Mouse (Mus musculus) testis, adult 2 months (tissue): ENCODE data around the gene Rad51b. TPM values are rescaled to one million over a fixed set of nuclear protein-coding genes. Genes with fewer than 3 reads are reported as not detected.

Source experiments
- H3K27ac ChIP-seq: fragments of 200-500 bp; 2 replicates; pipeline ENCODE4 v1.5.1; 2012; ENCODE audit warnings: low read depth, low read length; ENCODE audit not compliant: control insufficient read depth, insufficient read depth
- H3K27me3 ChIP-seq: fragments of 200-500 bp; 2 replicates; pipeline ENCODE4 v1.6.1; 2012; ENCODE audit warnings: mild to moderate bottlenecking, low read length, moderate library complexity; ENCODE audit not compliant: control insufficient read depth, insufficient read depth
- H3K36me3 ChIP-seq: fragments of 200-500 bp; 2 replicates; pipeline ENCODE4 v1.6.1; 2012; ENCODE audit warnings: mild to moderate bottlenecking, low read length; ENCODE audit not compliant: control insufficient read depth, insufficient read depth
- H3K4me1 ChIP-seq: fragments of 200-500 bp; 2 replicates; pipeline ENCODE4 v1.6.1; 2012; ENCODE audit warnings: low read length; ENCODE audit not compliant: control insufficient read depth, insufficient read depth
- H3K4me3 ChIP-seq: fragments of 200-500 bp; 2 replicates; pipeline ENCODE4 v1.5.1; 2012; ENCODE audit warnings: low read depth, mild to moderate bottlenecking, low read length, moderate library complexity, mixed read lengths; ENCODE audit not compliant: control insufficient read depth
- CTCF ChIP-seq: fragments of 200-500 bp; IDR thresholded peaks from 2 replicates; pipeline ENCODE4 v1.5.1; 2012; ENCODE audit warnings: low read depth, mild to moderate bottlenecking, inconsistent platforms, low read length, moderate library complexity; ENCODE audit not compliant: control insufficient read depth, insufficient read depth, insufficient replicate concordance
- POLR2A ChIP-seq: fragments of 200-500 bp; IDR thresholded peaks from 2 replicates; pipeline ENCODE4 v1.6.1; 2012; ENCODE audit warnings: low read depth, mild to moderate bottlenecking, inconsistent platforms, low read length, moderate library complexity; ENCODE audit not compliant: control insufficient read depth
- polyA plus RNA-seq: library from polyadenylated mRNA; depleted of rRNA; stranded (reverse); fragments of >200 nt; gene quantifications from 2 replicates; pipeline ENCODE4 v1.2.3, GENCODE M21; 2012

The Rad51b gene
- polyA plus RNA-seq, 1 experiment = 2.7 TPM

DNA sequence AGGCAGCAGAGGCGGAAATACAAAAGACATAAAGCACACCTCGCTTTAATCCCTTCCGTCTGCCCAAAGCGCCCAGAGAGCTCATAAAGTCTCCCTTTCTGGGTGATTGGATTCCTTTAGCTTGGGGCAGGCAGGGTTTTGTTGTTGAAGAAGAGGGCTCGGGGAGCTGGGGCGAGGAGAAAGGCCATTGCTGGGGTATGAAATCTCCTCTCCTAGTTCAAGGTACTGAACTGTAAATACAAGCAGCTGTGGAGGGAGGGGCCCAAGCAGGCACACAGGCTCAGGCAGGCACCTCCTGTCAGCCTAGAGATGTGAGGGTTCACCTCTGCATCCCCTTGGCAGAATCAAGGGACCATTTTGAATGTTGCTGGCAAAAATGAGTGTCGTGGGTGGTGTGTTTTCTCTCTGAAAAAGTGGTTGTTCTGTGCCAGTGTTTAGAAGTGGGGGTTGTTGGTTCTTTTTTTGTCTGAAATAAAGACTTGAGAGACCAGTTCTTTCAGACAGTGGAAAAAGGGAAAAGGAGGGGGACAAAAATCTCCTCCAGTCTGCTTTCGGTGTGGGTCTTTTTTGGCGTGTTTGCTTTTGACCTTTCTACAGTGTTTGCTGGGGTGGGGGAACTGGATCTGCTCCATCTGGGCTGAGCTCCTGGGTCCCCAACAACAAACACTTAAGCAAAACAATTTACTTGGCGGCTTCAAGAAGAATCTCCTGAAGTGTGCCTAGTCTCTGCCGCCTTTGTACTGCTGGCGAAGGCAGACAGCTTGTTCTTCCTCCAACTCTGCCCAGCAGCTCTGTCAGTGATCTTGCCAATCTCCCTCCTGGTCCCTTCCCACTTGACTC, 418.6 kb downstream of the Rad51b start:
- H3K27ac ChIP-seq = no peak overlapping the region
- H3K27me3 ChIP-seq = no peaks in the 10 kb centered on the region
- TF ChIP-seq CTCF = no peak
- no peak for TF ChIP-seq POLR2A
- H3K36me3 ChIP-seq = no peaks in the 10 kb centered on the region
- H3K4me1 ChIP-seq = no peaks in the 10 kb centered on the region
- H3K4me3 ChIP-seq = no peak overlapping the region

DNA sequence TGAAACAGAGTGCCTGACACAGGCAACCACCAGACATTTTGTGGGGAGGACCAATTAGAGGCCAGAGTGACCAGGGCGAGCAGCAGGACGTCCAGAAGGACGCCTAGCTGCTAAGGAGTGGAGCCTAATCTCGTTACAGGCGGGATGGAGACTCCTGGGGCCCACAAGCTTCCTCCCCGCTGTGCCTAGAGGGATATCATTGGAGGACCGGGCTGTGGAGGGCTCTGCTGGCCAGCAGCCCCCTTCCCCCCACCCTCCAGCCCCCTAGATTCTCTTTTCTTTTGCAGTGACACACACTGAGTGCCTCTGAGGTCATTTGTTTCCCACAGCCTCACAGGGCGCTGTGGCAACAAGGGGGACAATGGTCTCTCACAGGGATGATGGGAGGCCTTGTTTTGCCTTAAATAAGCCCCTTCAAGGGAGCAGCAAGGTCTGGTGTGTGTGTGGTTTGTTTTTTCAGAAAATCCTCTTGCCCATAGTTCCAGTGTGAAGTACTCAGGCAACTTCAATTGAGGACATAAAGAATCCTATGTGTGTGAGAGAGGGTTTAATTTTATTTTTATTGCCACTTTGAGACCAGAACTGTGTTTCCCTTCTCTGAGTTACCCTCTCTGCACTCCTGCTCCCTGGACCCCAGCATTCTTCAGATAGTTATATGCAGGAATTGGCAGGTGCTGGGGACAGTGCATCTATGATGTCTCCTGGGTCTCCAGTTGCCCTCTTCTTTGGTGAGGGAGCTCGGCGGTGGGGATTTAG, 422.2 kb downstream of the Rad51b start:
- no peaks in the 10 kb centered on the region for H3K27me3 ChIP-seq
- TF ChIP-seq CTCF (no peak), POLR2A (no peak)
- no peak overlapping the region for H3K4me3 ChIP-seq
- H3K36me3 ChIP-seq = no peaks in the 10 kb centered on the region
- no peaks in the 10 kb centered on the region for H3K4me1 ChIP-seq
- H3K27ac ChIP-seq = no peak overlapping the region

DNA sequence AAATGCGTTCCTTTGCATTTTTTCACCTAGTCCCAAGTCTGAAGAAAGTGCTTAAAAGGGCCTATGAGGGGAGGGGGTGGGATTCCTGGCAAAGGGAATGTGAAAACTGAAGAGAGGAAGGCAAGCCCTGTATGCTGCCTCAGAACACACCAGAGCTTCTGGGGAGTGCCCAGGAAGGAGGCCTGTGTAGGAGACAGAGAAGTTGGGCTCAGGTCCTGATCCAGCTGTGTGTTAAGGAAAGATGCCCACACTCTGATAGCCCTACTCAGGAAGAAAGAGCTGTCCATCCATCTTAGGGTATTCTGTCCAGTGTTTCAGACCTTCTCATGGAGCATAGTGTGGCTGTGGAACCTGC, 422.7 kb downstream of the Rad51b start:
- H3K27me3 ChIP-seq = no peaks in the 10 kb centered on the region
- TF ChIP-seq POLR2A = no peak
- no peak for TF ChIP-seq CTCF
- no peaks in the 10 kb centered on the region for H3K36me3 ChIP-seq
- no peak overlapping the region for H3K4me3 ChIP-seq
- no peak overlapping the region for H3K27ac ChIP-seq
- no peaks in the 10 kb centered on the region for H3K4me1 ChIP-seq

DNA sequence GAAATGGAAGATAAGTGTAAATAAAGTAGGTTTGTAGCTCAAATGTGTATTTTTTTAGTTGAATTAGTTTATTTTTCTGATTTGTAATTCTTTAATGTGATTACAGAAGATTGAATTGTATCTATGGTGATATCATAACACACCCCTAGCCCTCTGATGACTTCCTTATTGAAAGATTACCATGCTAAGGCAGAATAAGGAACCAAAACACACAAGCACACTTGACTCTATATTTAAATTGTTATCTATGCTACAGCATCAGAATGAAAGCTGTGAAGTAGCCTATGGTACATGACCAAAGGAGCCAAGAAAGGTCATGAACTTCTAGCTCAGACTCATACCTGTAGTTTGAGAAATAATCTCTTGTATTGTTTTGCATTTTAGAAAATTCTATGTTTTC, 427.8 kb downstream of the Rad51b start:
- Histone ChIP-seq H3K27me3 (no peaks in the 10 kb centered on the region), H3K27ac (no peak overlapping the region), H3K4me3 (no peak overlapping the region), H3K4me1 (no peaks in the 10 kb centered on the region), H3K36me3 (no peaks in the 10 kb centered on the region)
- TF ChIP-seq POLR2A (no peak), CTCF (no peak)

DNA sequence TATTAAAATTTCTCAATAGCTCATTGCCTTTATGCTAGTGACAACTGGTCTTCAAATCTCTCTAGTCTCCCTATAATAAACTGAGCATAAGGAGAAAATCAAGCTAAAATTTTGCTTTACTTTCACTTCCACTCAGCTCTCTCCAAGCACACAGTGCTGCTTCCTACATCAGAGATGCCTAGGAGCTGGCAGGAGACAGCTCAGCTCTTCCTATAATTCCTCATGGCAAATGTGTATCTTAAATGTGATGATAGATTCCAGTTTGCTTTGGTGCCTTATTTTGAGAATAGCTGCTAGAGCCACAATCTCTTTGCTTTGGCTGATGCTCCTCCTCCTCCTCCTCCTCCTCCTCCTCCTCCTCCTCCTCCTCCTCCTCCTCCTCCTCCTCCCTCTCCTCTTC, 428.6 kb downstream of the Rad51b start:
- no peaks in the 10 kb centered on the region for H3K27me3 ChIP-seq
- TF ChIP-seq CTCF (no peak), POLR2A (no peak)
- H3K4me1 ChIP-seq = no peaks in the 10 kb centered on the region
- H3K4me3 ChIP-seq = no peak overlapping the region
- H3K27ac ChIP-seq = no peak overlapping the region
- no peaks in the 10 kb centered on the region for H3K36me3 ChIP-seq

DNA sequence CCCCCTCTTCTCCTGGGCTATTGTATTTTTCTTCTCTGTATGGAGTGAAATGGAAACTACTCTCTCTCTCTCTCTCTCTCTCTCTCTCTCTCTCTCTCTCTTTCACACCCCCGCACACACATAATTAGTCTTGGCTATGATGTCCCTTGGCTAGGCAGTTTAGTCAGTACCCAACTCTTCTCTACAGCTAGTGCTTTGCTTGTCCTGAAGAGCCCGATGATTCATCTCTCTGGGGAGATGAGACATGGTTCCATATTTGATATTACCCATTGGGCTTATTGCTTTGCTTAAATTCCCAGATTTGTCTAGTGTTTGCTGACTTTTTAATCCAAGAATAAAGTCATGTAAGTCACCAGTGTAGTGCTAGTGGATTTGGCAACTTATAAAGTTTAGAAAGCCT, 429.0 kb downstream of the Rad51b start:
- Histone ChIP-seq H3K27me3 (no peaks in the 10 kb centered on the region), H3K4me1 (no peaks in the 10 kb centered on the region), H3K27ac (no peak overlapping the region), H3K36me3 (no peaks in the 10 kb centered on the region), H3K4me3 (no peak overlapping the region)
- TF ChIP-seq CTCF (no peak), POLR2A (no peak)

DNA sequence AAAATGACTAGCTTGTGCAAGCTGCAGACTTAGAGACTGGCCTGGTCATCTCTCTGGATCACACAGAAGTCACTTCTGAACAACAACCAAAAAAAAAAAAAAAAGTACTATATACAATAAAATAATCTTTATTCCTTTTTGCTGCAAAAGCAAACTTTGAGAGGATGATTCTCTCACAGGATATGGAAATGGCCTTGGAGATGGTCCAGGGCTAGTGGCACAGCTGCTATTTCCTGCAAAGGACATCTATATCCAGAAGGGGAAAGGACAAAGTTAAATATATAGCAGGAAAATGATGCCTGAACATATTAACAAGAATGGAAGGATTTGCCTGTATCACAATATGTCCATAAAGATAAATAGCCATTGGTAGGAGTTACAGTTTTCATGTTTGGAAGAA, 429.9 kb downstream of the Rad51b start:
- TF ChIP-seq POLR2A (no peak), CTCF (no peak)
- Histone ChIP-seq H3K36me3 (no peaks in the 10 kb centered on the region), H3K27me3 (no peaks in the 10 kb centered on the region), H3K4me1 (no peaks in the 10 kb centered on the region), H3K4me3 (no peak overlapping the region), H3K27ac (no peak overlapping the region)
